ENCODE assay signal across 13 mouse cellular contexts in the genomic region with DNA sequence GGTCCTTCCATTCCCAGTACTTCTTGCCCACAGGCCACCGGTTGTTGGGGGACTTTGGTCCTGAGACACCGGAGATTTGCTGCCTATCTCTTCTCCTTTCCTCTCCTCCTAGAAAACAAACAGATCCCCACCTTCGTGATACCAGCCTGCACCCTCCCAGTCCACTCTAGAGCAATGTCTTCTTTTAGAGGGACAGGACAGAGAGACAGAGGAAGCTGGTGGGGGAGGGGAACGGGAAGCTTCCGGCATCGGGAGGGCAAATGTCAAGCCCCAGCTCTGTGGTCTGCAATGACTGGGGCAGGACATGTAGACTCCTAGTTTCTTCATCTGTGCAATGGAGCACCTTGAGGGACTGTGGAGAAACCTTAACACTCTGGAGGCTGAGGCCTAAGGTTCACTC. TPM values are rescaled to one million over a fixed set of nuclear protein-coding genes. Genes with fewer than 3 reads are reported as not detected.
A peak's percentile ranks its signal among the peaks of the same experiment; 100 is the strongest.
DNase-seq lines count a peak whose midpoint lies in the region; ATAC-seq and TF ChIP-seq lines count a peak whose summit lies in the region.
"Had no signal": no experiment of that assay in that cellular context is flagged by ENCODE, and none has a peak within 500 bp of the region (broad histone marks: within the 10 kb centered on the region; RNA-seq: fewer than 3 reads in every experiment).

No protein-coding gene starts in this region.

- DNase-seq in lung, embryonic 14.5 days = no peak
- DNase-seq in lung, adult 2 months = no peak
- DNase-seq in induced T-regulatory cell, adult 2 months (ENCODE audit: low read depth) = peak; percentile 66
- peak; percentile 62 for DNase-seq in thymus, postnatal 14 days
- no peak for DNase-seq in cerebellum, adult 9-11 months
- no peak for DNase-seq in cerebellum, adult 9-10 months
- no peak for DNase-seq in adrenal gland, adult 8-10 months

- ATAC-seq in lung, embryonic 14.5 days (ENCODE audit: insufficient read depth) = no peak
- no peak for ATAC-seq in liver, embryonic 15.5 days (ENCODE audit: insufficient read depth)

- H3K4me1 ChIP-seq in lung, embryonic 14.5 days (ENCODE audit: insufficient read depth) = no peaks in the 10 kb centered on the region
- H3K4me1 ChIP-seq in lung, adult 2 months (ENCODE audit: control insufficient read depth, insufficient read depth, low read length) = peaks cover 9% of the 10 kb centered on the region
- H3K4me1 ChIP-seq in liver, embryonic 15.5 days (replicated peaks) = peaks cover 18% of the 10 kb centered on the region
- H3K4me1 ChIP-seq: hindbrain, embryonic 15.5 days had no signal

- H3K36me3 ChIP-seq in lung, embryonic 14.5 days (ENCODE audit: insufficient read depth) = no peaks in the 10 kb centered on the region
- H3K36me3 ChIP-seq in liver, embryonic 15.5 days (replicated peaks) = no peaks in the 10 kb centered on the region
- H3K36me3 ChIP-seq: hindbrain, embryonic 15.5 days; limb, embryonic 13.5 days; neural tube, embryonic 15.5 days had no signal

- H3K9me3 ChIP-seq in lung, embryonic 14.5 days (ENCODE audit: low read depth, low read length) = no peaks in the 10 kb centered on the region
- H3K9me3 ChIP-seq in liver, embryonic 15.5 days (replicated peaks) = no peaks in the 10 kb centered on the region
- H3K9me3 ChIP-seq: hindbrain, embryonic 15.5 days; limb, embryonic 13.5 days; neural tube, embryonic 15.5 days had no signal

- no peak overlapping the region for H3K4me3 ChIP-seq in lung, embryonic 14.5 days (ENCODE audit: low read depth, low read length)
- H3K4me3 ChIP-seq in lung, adult 2 months (replicated peaks; ENCODE audit: extremely low read depth, low read depth, low read length) = no peak overlapping the region
- H3K4me3 ChIP-seq in liver, embryonic 15.5 days (replicated peaks) = no peak overlapping the region
- H3K4me3 ChIP-seq: hindbrain, embryonic 15.5 days; limb, embryonic 13.5 days; neural tube, embryonic 15.5 days had no signal

- TF ChIP-seq POLR2A in lung, adult 2 months (IDR thresholded peaks at IDR 0.05; ENCODE audit: borderline replicate concordance, extremely low read depth, low read depth, low read length) = no peak

- no peak overlapping the region for H3K4me2 ChIP-seq in lung, embryonic 14.5 days
- H3K4me2 ChIP-seq in liver, embryonic 15.5 days = no peak overlapping the region
- H3K4me2 ChIP-seq: hindbrain, embryonic 15.5 days; limb, embryonic 13.5 days; neural tube, embryonic 15.5 days had no signal

- no peak for TF ChIP-seq CTCF in lung, embryonic 14.5 days (IDR thresholded peaks at IDR 0.05; ENCODE audit: low read depth)
- TF ChIP-seq CTCF in lung, adult 2 months (IDR thresholded peaks at IDR 0.05; ENCODE audit: insufficient read depth, low read length) = no peak

- WGBS in lung, embryonic 14.5 days = 61% methylated on average over 6 of the region's 6 CpGs
- 36% methylated on average over 6 of the region's 6 CpGs for WGBS in lung, adult 2 months
- whole genome bisulfite sequencing in liver, embryonic 15.5 days (ENCODE audit: insufficient replicate concordance) = 20% methylated on average over 6 of the region's 6 CpGs

- no peak overlapping the region for H3K9ac ChIP-seq in lung, embryonic 14.5 days
- no peak overlapping the region for H3K9ac ChIP-seq in liver, embryonic 15.5 days
- H3K9ac ChIP-seq: hindbrain, embryonic 15.5 days; limb, embryonic 13.5 days; neural tube, embryonic 15.5 days had no signal

- H3K27me3 ChIP-seq in lung, embryonic 14.5 days (ENCODE audit: insufficient read depth, low read length) = no peaks in the 10 kb centered on the region
- H3K27me3 ChIP-seq in liver, embryonic 15.5 days = peaks cover 9% of the 10 kb centered on the region
- H3K27me3 ChIP-seq: hindbrain, embryonic 15.5 days; limb, embryonic 13.5 days; neural tube, embryonic 15.5 days had no signal

- 0 out of 2 replicates have a peak overlapping the region, but pooled peaks have one; percentile 18 for H3K27ac ChIP-seq in lung, embryonic 14.5 days (ENCODE audit: low read depth)
- H3K27ac ChIP-seq in liver, embryonic 15.5 days (replicated peaks) = 0 out of 2 replicates have a peak overlapping the region, but pooled peaks have one; percentile 19
- H3K27ac ChIP-seq: hindbrain, embryonic 15.5 days; limb, embryonic 13.5 days; neural tube, embryonic 15.5 days had no signal

RNA-seq across cellular contexts. Expression of a gene that starts 4.4 kb away (rescaled TPM):
- 0.34 TPM in 1 of 2 replicates, not detected in the other for polyA plus RNA-seq in lung, embryonic 14.5 days (2014; fragmentation: Nextera tagmentation; extraction: Ambion mirVana)
- polyA plus RNA-seq in lung, adult 2 months (2012; rRNA removed) = 6.0 and 7.2 TPM in 2 replicates
- polyA plus RNA-seq in liver, embryonic 15.5 days (2015; fragmentation: Nextera tagmentation; extraction: Ambion mirVana) = 7.7 and 9.5 TPM in 2 replicates
- not detected for total RNA-seq in adrenal gland, adult 8-10 months (2022)
- total RNA-seq: CH12.LX had no signal
- polyA plus RNA-seq: hindbrain, embryonic 15.5 days; neural tube, embryonic 15.5 days had no signal

RNA-seq across cellular contexts. Expression of a gene that starts 17.3 kb away (rescaled TPM):
- polyA plus RNA-seq in lung, embryonic 14.5 days (2014; fragmentation: Nextera tagmentation; extraction: Ambion mirVana) = 50.9 and 57.0 TPM in 2 replicates
- polyA plus RNA-seq in lung, adult 2 months (2012; rRNA removed) = 113 and 121 TPM in 2 replicates
- polyA plus RNA-seq in liver, embryonic 15.5 days (2015; fragmentation: Nextera tagmentation; extraction: Ambion mirVana) = 21.4 and 23.6 TPM in 2 replicates
- total RNA-seq in adrenal gland, adult 8-10 months (2022) = 10 to 100 TPM; 57.9 to 79.2 (median 66.5) TPM

RNA-seq across cellular contexts. Expression of a gene that starts 17.3 kb away (rescaled TPM):
- 93.2 and 101 TPM in 2 replicates for polyA plus RNA-seq in lung, embryonic 14.5 days (2014; fragmentation: Nextera tagmentation; extraction: Ambion mirVana)
- 221 and 277 TPM in 2 replicates for polyA plus RNA-seq in lung, adult 2 months (2012; rRNA removed)
- polyA plus RNA-seq in liver, embryonic 15.5 days (2015; fragmentation: Nextera tagmentation; extraction: Ambion mirVana) = 13.0 and 15.2 TPM in 2 replicates
- total RNA-seq in adrenal gland, adult 8-10 months (2022) = 10 to 100 TPM; 41.2 to 85.0 (median 65.8) TPM
- total RNA-seq: CH12.LX had no signal

RNA-seq across cellular contexts. Expression of a gene that starts 39.8 kb away (rescaled TPM):
- 0.18 and 0.70 TPM in 2 replicates for polyA plus RNA-seq in lung, embryonic 14.5 days (2014; fragmentation: Nextera tagmentation; extraction: Ambion mirVana)
- polyA plus RNA-seq in lung, adult 2 months (2012; rRNA removed) = 0.04 TPM in 1 of 2 replicates, not detected in the other
- polyA plus RNA-seq in liver, embryonic 15.5 days (2015; fragmentation: Nextera tagmentation; extraction: Ambion mirVana) = 0.08 and 0.26 TPM in 2 replicates
- under 1 TPM in 1 of 4 experiments, not detected in 3; 0.45 TPM for total RNA-seq in adrenal gland, adult 8-10 months (2022)
- polyA plus RNA-seq: gonadal fat pad, adult 2 months; hindbrain, embryonic 15.5 days; neural tube, embryonic 15.5 days had no signal

RNA-seq across cellular contexts. Expression of a gene that starts 39.9 kb away (rescaled TPM):
- 43.5 and 43.9 TPM in 2 replicates for polyA plus RNA-seq in lung, embryonic 14.5 days (2014; fragmentation: Nextera tagmentation; extraction: Ambion mirVana)
- 77.8 and 92.6 TPM in 2 replicates for polyA plus RNA-seq in lung, adult 2 months (2012; rRNA removed)
- polyA plus RNA-seq in liver, embryonic 15.5 days (2015; fragmentation: Nextera tagmentation; extraction: Ambion mirVana) = 14.4 and 15.3 TPM in 2 replicates
- 10 to 100 TPM in 2 of 4 experiments, 1 to 10 TPM in 2; 8.5 to 23.0 (median 15.2) TPM for total RNA-seq in adrenal gland, adult 8-10 months (2022)

Comparison
In these comparisons a context has a peak if more than half of its experiments do, and no peak if none do; other contexts are left out.
1. DNase-seq: peak in induced T-regulatory cell, adult 2 months (single experiment) and thymus, postnatal 14 days (single experiment); none in lung, embryonic 14.5 days (single experiment), lung, adult 2 months (single experiment), cerebellum, adult 9-11 months (single experiment), cerebellum, adult 9-10 months (single experiment) and adrenal gland, adult 8-10 months (single experiment).